Mouse (Mus musculus) heart, postnatal 0 days (tissue): ENCODE measurements around the gene Csnk1g2.

Source experiments
- CTCF ChIP-seq: IDR thresholded peaks from 2 replicates; pipeline ENCODE4 v1.5.1; 2016; ENCODE audit warnings: antibody characterized with exemption, control low read depth, low read depth
- EP300 ChIP-seq: IDR thresholded peaks from 2 replicates; pipeline ENCODE4 v1.6.1; 2016; ENCODE audit warnings: antibody characterized with exemption, low read depth

DNA sequence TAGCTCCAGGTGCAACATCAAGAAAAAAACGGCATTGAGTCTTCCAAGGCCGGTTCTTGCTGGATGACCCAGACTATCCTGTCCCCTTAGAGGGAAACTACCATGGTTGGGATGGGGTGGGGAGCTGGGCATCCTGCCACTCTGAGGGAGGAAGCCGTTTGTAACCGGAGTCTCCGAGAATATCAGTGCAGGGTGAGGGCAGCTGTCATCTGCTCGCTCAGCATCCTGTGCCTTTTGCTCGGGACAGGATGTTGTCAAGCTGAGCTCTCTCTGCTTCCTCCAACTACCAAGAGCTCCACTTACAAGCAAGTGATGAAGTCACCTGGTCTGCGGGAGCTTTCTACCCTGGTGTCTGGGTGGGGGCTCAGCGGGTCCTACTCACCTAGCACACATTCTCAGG is 4.5 kb upstream of the Csnk1g2 start:
- TF ChIP-seq CTCF (no peak), EP300 (0 out of 2 replicates have a peak, but pooled peaks have one; percentile 35)
